Mouse (Mus musculus): ENCODE measurements around the gene Acot13.

Gene Acot13

GRCm38 (mm10) chr13:24791349-24791748 is 40.0 kb downstream of the Acot13 start:
- intact Hi-C loops (cut with DNase I): no loop called here

GRCm38 (mm10) chr13:24787477-24787876 is 43.9 kb downstream of the Acot13 start:
- intact Hi-C loops (cut with DNase I): no loop called here

GRCm38 (mm10) chr13:24786014-24786490 is 45.3 kb downstream of the Acot13 start:
- intact Hi-C loops (cut with DNase I): no loop called here

GRCm38 (mm10) chr13:24781916-24782315 is 49.4 kb downstream of the Acot13 start:
- intact Hi-C loops (cut with DNase I): no loop called here

- intact Hi-C loops (cut with DNase I): loop anchor here (10.0 kb wide), 1 partner anchor 294 kb away; no protein-coding TSS in a partner anchor
Measured at GRCm38 (mm10) chr13:24778706-24779380, 52.5 kb downstream of the Acot13 start.

GRCm38 (mm10) chr13:24778026-24778425 is 53.3 kb downstream of the Acot13 start:
- intact Hi-C loops (cut with DNase I): loop anchor here (10.0 kb wide), 1 partner anchor 293 kb away; no protein-coding TSS in a partner anchor

GRCm38 (mm10) chr13:24776146-24776844 is 55.0 kb downstream of the Acot13 start:
- intact Hi-C loops (cut with DNase I): loop anchor here (10.0 kb wide), 1 partner anchor 291 kb away; no protein-coding TSS in a partner anchor

- intact Hi-C loops (cut with DNase I): loop anchor here (10.0 kb wide), 1 partner anchor 287 kb away; no protein-coding TSS in a partner anchor
Measured at GRCm38 (mm10) chr13:24771482-24771881, 59.9 kb downstream of the Acot13 start.
